Mouse (Mus musculus) thymus, postnatal 14 days (tissue): Measurements from ENCODE around the gene 1700029P11Rik.
"Not testable (repeated sequence)": the region's sequence is repeated elsewhere in the genome, so short reads cannot be mapped to it uniquely, and the experiment has no call there.

Source experiments
- DNase-seq: peaks from one replicate; pipeline ENCODE4 v3.0.0; 2021

Gene 1700029P11Rik

DNA sequence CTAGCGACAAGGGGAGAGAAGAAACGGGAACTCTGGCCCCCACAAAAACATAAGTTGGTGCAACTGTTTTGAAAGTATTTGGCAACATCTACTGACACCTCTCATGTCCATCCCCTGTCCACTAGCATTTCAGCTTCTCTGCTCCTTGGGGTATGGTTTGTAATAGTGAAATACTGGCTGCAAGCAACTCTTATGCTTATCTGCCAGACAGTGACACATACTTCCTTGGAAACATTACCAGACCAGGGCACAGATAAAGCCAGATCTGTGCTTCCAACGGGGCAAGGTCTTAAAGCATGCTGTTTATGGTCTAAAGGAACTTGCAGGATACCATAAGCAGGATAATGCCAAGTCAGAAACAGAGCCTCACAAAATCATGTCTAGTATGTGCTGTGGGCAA is 21.4 kb upstream of the 1700029P11Rik start:
- DNase-seq: no peak

DNA sequence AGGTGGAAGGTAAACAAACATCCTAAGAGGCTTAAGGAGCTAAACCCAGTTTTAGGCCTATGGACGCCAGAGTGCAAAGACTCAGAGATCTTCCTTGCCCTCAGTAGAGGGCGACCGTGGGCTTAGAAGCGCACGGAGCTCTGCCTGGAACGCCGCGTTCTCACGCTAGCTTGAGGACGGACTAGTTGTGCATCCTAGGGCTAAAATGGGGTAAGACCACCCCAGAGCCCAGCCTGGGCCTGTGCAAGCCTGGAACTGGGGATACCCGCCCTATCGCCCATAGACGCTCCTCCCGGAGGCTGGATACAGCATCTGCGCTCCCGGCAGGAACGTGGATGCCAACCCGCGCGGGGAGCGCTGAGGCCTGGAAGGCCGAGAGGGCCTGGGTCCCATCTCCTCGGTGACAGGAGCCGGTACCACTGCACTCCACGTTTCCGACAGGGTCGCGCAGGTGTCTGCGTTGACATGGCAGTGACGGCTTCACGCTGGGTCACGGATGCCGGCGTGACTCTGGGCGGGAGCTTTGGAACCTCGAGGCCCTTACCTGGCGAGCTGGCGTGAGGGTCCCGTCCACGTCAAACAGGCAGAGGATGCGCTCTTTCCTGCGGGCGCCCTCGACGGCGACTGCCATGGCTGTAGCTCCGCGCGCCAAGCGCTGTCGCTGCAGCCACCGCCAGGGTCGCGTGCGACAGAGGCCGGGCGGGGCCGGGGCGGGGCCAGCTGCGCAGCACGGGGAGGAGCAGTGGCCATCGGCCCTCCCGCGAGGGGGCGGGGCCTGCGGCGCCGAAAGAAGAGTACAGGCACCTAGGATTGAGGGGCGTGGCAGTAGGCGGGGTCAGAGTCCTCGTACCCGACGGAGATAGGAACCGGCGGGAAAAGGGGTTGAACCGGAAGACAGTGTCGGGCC is 19.9 kb upstream of the 1700029P11Rik start, which contains the start of gene Pmm1:
Gene Pmm1, minus strand, starts transcription at position 760 of the 907 bp plus-strand sequence.
- DNase-seq: peak; percentile 100

GRCm38 (mm10) chr15:81961078-81961451 is 19.3 kb upstream of the 1700029P11Rik start:
- no peak for DNase-seq

GRCm38 (mm10) chr15:81964262-81964661 is 16.1 kb upstream of the 1700029P11Rik start:
- no peak for DNase-seq

DNA sequence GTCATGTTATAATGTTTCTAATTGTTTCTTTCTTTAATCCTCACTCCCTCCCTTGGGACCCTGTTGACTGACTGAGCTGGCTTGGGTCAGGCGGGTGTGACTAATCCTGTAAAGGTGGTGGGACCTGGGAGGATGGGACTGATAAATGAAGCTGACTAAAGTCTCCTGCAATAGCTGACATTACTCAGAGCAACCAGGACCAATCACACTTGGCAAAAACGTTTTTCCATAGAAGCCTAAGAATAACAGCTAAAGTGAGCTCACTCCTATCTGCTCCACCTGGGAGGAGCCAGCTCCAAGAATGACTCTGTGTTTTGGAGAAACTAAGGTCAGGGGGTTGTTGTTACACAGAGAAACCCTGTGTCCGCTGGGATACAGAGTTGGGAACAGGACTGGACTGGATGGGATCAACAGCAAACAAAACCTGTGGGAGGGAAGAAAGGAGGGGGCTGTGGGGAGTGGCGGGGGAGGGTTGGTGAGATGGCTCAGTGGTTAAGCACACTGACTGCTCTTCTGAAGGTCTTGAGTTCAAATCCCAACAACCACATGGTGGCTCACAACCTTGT is 15.3 kb upstream of the 1700029P11Rik start:
- no peak for DNase-seq

- DNase-seq: no peak
Measured at GRCm38 (mm10) chr15:81966062-81966829, 14.1 kb upstream of the 1700029P11Rik start.

- no peak for DNase-seq
Measured at GRCm38 (mm10) chr15:81967821-81968220, 12.5 kb upstream of the 1700029P11Rik start.

GRCm38 (mm10) chr15:81968447-81968846 is 11.9 kb upstream of the 1700029P11Rik start:
- DNase-seq: no peak

- no peak for DNase-seq
Measured at GRCm38 (mm10) chr15:81969173-81969572, 11.2 kb upstream of the 1700029P11Rik start.

- not testable (repeated sequence) for DNase-seq
Measured at GRCm38 (mm10) chr15:81969635-81970034, 10.7 kb upstream of the 1700029P11Rik start.

GRCm38 (mm10) chr15:81970498-81970897 is 9.8 kb upstream of the 1700029P11Rik start:
- DNase-seq: not testable (repeated sequence)

GRCm38 (mm10) chr15:81975156-81975555 is 5.2 kb upstream of the 1700029P11Rik start:
- DNase-seq: not testable (repeated sequence)

DNA sequence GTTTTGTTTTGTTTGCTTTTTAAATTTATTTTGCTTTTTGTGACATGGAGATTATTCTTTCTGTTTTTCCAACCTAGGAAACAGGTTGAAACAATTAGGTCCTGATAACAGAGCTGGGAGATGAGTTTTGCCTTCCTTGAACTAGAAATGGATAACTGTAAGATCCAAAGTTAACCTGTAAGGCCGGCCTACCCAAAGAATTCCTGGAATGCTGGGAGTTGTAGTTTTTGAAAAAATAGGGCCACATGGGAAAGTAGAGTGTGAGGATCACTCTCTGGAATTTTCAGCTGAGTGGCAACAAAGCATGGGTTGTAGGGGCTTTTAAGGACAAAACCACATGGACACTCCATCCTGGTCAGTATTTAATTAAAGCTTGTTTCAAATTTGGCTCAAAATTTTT is 1.8 kb downstream of the 1700029P11Rik start:
- no peak for DNase-seq

DNA sequence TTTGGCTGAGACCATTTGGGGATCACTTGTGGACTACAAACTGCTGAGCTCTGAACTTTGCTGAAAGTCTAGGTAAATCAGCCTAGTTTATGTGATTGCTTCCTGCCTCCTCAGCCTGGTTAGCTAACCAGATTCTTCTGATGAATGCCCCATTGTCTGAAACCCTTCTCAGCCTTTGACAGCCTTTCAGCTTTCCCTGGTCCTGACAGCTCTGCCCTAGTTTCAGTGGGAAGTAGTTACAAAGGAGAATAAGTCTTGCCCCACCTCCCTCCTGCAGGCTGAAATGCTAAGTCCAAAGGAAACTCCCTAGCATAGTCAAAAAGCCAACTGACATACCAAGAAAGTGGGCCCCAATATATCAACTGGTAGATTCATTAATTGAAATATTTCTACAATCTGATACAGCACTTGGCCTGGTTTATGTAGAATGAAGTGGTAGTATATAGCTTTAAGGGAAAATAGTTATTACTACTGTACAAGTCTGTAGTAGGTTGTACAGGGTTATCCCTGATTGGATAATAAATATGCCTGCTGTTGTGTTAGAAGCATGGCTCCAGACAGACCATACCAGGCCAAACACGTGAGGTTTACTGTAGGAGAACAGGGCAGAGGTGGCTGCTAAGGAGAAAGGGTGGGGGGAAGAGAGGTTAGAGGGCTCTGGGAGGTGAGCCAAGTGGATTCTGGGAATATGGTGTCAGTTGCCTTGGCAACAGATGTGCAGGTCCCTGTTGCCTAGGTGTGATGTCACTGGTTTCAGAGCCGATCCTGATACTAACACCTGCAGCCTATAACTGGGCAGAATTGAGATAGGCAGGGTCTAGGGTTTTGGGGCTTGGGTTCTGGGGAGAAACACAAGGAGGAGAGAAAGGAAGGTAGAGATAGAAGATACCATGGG is 5.2 kb downstream of the 1700029P11Rik start:
- no peak for DNase-seq

DNA sequence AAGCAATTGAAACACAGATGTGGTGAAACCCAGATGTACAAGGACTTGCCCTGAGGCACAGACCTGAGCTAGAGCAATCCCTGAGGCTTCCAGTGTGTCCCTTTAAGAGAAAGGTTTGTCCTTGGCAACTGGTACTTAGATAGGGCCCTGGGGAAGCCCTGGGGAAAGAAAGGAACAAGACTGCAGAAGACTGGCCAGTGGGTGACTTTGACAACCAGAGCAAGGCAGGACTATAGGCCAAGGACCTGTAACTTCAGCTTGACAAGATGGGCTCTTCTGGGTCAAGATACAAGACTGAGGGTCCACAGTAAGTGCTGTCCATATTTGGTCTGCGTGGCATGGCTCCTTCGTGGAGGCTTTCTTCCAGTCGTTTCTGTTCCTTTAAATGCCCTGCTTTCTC is 7.3 kb downstream of the 1700029P11Rik start, which contains the start of gene Xrcc6:
Gene Xrcc6, plus strand, starts transcription at position 190 of the 400 bp plus-strand sequence.
- no peak for DNase-seq

DNA sequence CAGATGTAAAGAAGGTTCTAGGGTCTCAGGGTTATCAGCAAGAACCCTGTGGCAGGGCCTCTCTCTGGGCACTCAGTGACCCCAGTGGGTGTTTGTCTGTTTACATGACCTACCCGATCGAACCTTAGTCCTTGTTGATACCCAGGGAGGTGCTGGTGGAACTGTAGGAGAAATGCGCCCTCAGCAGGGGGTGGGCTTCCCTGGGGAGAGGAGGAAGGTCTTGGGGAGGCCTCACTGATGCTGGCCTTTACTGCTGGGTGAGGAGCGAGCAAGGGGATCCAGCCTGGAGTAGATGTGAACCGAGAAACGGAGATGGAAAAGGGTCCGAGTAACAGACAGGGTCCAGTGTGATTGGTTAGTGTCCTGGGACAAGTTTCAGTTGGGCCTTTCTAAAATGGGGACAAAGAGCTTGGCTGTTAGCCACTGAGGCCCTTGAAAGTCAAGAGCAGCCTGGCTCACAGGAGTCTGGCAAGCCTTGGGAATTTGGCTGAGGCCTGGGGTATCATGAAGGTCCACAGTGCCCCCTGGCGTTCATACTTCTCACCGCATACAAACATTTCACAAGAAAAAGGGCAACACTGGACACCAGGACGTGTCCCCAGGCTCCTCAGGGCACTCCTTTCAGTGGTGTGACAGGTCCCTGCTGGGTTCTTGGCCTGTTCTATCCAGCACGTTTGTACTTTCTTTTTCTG is 9.2 kb downstream of the 1700029P11Rik start:
- peak; percentile 70 for DNase-seq

DNA sequence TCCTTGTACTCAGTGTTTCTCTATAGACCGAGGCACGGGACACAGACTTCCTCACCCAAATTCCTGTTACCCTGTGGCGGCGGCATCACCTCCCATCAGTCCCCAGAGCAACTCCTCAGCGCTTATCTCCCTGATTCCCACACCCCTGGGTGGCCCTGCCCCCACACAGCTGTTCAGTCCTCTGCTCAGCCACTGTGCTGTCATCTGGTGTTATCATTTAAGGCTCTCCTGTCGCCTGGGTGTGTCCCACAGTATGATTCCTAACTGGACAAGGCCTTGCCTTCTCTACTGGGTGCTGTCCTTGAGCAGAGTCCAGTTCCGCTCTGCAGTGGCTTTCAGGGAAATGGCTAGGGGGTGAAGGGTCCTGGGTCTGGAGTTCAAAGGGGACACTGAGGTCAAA is 10.2 kb downstream of the 1700029P11Rik start:
- DNase-seq: no peak

GRCm38 (mm10) chr15:81993992-81994391 is 13.7 kb downstream of the 1700029P11Rik start:
- no peak for DNase-seq

- DNase-seq: no peak
Measured at GRCm38 (mm10) chr15:82004257-82004656, 23.9 kb downstream of the 1700029P11Rik start.

DNA sequence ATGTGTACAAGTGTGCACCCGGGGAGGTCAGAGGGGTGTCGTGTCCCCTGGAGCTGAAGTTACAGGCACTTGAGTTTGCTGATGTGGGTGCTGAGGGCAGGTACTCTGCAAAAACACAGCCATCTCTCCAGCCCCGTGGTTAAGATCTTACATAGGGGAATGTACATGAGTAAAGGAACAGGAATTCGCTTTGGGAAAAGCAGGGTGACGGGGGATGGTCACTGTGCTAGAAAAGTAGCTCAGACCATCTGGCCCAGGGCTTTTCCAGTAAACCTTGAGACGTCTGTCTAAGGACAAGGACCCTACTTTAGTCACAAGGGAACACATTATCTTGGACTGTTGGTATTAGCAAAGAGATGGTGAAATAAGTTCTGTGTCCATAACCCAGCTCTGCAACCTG is 31.6 kb downstream of the 1700029P11Rik start:
- DNase-seq: no peak

GRCm38 (mm10) chr15:82014745-82015391 is 34.5 kb downstream of the 1700029P11Rik start:
- DNase-seq: no peak
